Mouse (Mus musculus) c-Kit-positive CD71-positive TER-119-negative erythroid progenitor cells, embryonic 14.5 days (primary cell): ENCODE measurements around the gene Cfap161.

Experiments used
- DNase-seq: peaks from one replicate; pipeline ENCODE4 v3.0.0-alpha.2; 2013; ENCODE audit warnings: low read depth

Gene Cfap161

DNA sequence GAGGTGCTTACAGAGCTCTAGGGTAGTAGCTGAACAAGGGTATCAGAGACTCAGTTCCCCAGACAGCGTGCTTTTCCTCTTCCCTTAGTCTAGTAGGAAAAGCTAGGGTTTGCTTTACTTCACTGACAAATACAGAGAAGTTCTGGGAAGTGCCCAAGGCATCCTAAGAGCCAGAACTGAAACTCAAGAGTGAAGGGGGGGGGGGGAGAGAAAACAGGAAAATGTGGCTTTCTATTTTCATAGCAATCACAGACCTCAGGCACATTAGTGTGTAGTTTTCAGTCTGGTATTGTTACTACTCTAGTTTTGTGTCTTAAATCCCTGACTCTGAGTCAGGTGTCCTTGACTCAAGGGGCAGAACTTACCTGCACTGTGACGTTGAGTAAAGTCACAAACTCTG, 7.3 kb upstream of the Cfap161 start:
- no peak for DNase-seq

GRCm38 (mm10) chr7:83801483-83801875, 6.8 kb upstream of the Cfap161 start:
- DNase-seq = no peak

- no peak for DNase-seq
Observed at GRCm38 (mm10) chr7:83800561-83801482, 6.1 kb upstream of the Cfap161 start.

DNA sequence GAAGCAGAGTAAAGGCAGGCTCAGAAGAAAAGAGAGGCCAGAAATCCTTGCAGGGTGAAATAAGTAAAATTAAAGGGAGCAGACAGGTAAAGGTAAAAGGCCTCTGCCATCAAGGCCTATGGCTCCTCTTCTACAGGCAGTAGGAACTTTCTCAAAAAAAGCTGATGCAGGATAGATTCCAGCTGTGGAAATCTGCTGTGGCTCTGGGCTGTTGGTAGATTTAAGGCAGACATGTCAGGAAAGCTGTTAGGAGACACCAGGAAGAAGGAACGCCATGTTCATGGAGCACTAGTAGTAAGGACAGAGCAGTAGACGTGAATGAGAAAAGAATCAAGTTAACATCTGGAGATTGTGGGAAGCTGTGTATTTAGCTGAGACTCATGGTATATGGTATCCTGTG, 5.4 kb upstream of the Cfap161 start:
- no peak for DNase-seq

DNA sequence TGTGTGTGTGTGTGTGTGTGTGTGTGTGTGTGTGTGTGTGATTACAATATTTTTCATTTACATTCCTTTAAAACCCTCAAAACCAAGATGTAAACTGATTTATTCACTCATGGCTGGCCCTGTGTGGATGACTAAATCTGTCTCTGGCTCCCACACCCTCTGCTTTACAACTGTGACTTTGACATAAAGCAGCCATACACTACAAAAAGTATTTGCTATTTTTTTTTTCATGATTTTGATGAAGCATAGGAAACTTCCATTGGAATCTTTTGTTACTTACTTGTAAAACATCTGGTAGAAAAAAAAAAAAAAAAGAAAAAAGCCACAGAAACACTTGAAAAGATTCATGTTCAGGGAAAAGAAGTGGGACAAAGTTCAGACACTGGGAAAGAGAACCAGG, 3.3 kb upstream of the Cfap161 start:
- no peak for DNase-seq

DNA sequence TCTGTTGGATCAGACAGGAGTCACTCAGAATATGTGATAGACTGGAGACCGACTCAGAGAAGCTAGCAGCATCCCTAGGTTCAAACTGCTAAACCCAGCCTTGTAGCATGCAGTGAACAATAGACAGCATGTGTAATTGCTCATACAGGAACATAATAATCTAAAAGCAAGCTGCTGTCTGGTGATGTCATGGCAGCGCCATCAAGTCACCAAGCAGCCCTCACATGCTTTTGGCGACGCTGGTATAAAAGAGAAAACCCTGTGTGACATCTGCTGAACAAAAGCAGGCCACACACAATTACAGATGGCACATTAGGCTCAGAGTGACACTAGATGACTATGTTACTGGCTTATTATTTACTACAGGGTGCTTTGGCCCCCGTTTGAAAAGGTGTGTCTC, 1.5 kb upstream of the Cfap161 start:
- DNase-seq = no peak

DNA sequence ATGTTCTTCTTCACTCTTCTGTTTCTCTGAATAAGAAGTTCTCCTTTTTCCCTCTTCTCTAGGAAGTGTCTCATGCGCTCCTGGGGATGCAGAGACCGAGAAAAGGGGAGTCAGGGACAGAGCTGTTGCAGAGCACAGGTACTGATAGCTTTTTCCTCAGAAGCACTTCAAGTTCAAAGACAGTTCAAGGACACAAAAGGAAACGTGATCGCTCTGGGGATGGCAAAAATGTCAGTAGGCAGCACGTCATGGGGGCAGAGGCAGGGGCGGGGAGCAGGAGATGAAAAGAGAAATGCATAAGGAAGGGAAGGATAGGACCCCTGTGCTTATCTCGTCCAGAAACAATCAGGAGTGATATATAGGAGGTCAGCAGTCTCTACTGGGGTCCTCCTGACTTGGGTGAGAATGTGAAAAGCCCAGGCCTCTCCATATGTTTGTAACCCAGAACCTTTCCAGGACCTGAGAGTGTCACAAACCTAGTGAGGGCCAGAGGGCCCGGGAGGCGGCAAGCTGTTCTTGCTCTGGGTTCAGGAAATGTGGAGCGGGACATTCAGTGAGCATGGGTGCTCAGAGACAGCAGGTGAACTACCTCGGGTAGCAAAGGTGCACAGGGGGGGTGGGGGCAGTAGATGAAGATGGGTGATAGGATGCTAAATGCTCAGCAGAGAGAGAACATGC, 535 bp downstream of the Cfap161 start:
- no peak for DNase-seq

GRCm38 (mm10) chr7:83780881-83781280, 13.8 kb downstream of the Cfap161 start:
- DNase-seq = no peak

- DNase-seq = no peak
Observed at GRCm38 (mm10) chr7:83780026-83780425, 14.7 kb downstream of the Cfap161 start.

DNA sequence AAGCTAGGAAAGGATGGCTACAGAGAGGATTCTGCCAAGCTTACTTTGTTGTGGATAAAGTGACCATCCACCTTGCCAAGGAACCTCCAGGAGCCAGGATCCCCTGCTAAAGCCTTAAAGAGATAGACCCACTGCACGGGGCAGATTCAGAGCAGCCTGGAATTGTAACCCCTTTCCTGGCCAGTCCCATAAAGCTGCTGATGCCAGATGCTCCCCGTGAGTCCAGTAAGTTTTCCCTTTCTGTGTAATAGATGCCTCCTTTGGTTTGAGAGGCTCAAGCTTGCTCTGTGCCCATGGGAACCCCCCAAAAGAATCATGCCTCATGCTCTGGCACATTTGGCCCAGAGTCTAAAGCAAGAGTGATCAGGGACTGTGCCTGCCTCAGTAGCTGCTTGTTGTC, 15.7 kb downstream of the Cfap161 start:
- DNase-seq = no peak

GRCm38 (mm10) chr7:83778516-83778915, 16.2 kb downstream of the Cfap161 start:
- DNase-seq = no peak

GRCm38 (mm10) chr7:83774721-83775120, 20.0 kb downstream of the Cfap161 start:
- no peak for DNase-seq

DNA sequence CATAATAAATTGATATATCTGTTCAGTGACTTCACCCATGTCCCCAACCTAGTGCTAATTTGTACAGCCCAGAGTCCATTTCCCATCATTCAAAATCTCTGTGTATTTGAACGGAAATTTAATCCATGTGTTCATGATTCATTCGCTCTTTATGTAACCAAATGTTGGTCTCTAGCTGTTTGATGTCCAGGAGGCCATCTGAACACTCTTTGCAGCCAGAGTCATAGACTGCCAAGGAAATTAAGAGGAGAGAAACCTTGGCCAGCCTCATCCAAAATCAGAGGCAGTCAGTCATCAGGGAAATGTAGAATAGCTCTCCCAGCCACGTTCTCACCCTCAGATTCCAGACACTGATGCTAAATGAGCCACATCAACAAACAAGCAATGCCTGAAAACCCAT, 31.0 kb downstream of the Cfap161 start:
- DNase-seq = no peak

DNA sequence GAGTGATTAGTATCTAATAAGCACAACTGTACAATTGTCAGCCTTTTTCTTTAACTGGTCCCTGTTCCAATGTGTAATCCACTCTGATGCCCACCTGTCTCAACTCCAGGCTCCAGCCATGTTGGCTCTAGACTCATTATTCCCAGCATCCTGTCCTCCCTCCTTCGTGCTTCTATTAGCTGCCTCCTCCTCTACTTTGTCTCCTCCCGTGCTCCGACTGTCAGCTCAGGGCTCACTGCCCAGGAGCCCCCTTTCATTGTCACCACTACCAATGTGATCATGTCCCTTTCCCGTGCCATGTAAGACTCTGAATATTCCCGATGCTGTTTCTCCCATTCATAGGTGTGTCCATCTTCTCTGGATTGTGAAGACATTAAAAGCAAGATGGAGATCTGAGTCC, 32.3 kb downstream of the Cfap161 start:
- no peak for DNase-seq

DNA sequence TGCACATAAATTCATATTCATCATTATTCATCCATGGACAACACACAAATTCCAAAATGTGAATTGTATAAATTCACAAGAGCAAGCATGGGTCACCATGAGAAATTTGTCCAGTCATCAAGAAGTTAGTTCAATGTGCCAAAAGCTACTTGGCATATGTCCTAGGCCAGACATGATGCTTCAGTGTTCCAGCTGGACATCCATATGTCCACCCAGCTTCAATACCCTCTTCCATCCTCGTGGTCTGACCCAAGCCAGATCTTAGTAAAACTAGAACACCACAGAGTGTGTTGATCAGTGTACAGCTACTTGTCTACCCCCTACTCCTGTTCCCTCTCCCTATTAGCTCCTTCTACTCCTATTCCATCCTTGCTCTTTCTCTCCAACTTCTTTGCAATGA, 43.6 kb downstream of the Cfap161 start:
- DNase-seq = no peak

GRCm38 (mm10) chr7:83748405-83748804, 46.3 kb downstream of the Cfap161 start:
- no peak for DNase-seq

DNA sequence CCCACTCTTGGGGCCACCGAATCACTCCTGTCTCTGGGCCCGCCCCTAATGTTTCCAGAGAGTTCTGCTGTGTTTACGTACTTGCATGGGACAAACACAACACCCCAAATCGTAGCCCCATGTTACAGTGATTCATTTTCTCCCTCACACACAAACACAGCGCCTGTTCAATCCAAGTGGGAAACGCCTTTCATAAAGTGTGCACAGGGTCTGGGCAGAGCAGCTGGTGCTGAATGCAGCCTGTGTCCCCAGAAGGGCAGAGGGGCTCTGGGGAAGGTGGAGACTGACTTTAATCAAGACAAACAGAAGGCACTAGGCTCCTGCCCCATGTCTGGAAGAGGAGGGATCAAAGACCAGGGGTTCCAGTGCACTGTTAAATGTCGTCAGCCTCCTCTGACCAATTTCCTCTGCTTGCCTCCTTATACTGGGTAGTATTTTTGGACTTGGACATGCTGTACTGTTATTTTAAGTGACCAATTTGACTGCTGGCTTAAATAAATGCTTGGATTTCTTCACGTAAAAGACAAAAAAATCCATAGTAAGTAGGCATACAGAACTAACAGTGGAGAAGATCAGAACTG, 48.5 kb downstream of the Cfap161 start:
- no peak for DNase-seq

- DNase-seq = no peak
Observed at GRCm38 (mm10) chr7:83745413-83746106, 49.1 kb downstream of the Cfap161 start, which contains the start of gene Il16. Il16 (minus strand) TSS chr7:83745726.

GRCm38 (mm10) chr7:83745065-83745412, 49.6 kb downstream of the Cfap161 start:
- DNase-seq = no peak

DNA sequence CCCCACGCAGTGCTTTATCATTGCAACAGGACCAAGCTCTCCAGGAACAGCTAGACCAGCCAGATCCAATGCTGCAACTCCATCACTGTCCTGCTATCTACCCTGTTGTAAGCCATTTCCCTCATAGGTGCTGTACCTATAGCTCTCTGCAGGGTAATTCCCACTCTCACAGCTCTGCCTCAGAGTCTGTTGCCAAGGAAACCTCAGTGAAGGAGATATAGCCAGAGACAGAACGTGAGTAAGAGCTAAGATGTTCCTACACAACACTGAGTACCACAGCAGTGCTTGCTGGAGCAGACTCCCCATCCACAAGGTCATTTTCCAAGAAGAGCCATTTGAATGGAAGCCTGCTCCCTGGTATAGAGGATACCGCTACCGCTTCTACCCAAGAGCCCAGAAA, 50.4 kb downstream of the Cfap161 start:
- no peak for DNase-seq

- DNase-seq = no peak
Observed at GRCm38 (mm10) chr7:83742690-83743089, 52.0 kb downstream of the Cfap161 start.

DNA sequence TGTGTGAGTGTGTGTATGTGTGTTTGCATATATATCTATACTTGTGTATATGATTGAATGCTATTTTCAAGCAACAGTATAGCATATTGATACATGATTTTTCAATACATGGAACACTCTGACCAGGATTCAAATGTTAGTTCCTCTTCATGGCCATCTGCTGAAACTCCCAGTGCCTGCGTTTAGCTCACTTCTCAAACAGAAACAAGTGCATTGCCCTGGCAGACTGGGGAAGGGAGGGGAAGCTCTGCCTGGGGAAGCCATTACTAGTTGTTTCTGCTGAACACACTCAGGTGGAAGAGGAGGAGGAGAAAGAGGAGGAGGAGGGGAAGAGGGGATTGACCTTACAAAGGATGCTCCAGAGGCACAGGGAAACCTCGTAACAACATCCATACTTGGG, 52.7 kb downstream of the Cfap161 start:
- no peak for DNase-seq
